Mouse (Mus musculus) hindbrain, postnatal 0 days (tissue): Measurements from ENCODE around the gene Kcnn1. TPM values are rescaled to one million over a fixed set of nuclear protein-coding genes. Genes with fewer than 3 reads are reported as not detected.
"Not testable (repeated sequence)": the region's sequence is repeated elsewhere in the genome, so short reads cannot be mapped to it uniquely, and the experiment has no call there.

ENCODE experiments used
- ATAC-seq: fragments of 200-750 bp; cut with Nextera tagmentation; 2 replicates; pipeline ENCODE4 v1.8.0; 2017; ENCODE audit warnings: mild to moderate bottlenecking, moderate TSS enrichment, moderate library complexity
- DNase-seq: peaks from one replicate; pipeline ENCODE4 v3.0.0-alpha.2; 2015; ENCODE audit warnings: low spot score
- H3K27ac ChIP-seq: fragments of 300-500 bp; sonication (generic); 2 replicates; pipeline ENCODE4 v1.5.1; 2014; ENCODE audit warnings: mild to moderate bottlenecking
- H3K27me3 ChIP-seq: fragments of 300-500 bp; sonication (generic); 2 replicates; pipeline ENCODE4 v1.6.1; 2014; ENCODE audit warnings: low read length, mixed read lengths; ENCODE audit not compliant: insufficient read depth
- H3K36me3 ChIP-seq: fragments of 300-500 bp; sonication (generic); 2 replicates; pipeline ENCODE4 v1.6.1; 2014; ENCODE audit warnings: low read length, mixed read lengths; ENCODE audit not compliant: insufficient read depth
- H3K4me1 ChIP-seq: fragments of 300-500 bp; sonication (generic); 2 replicates; pipeline ENCODE4 v1.6.1; 2014; ENCODE audit warnings: antibody characterized with exemption, low read length, mixed read lengths; ENCODE audit not compliant: insufficient read depth
- H3K4me2 ChIP-seq: fragments of 300-500 bp; sonication (generic); 2 replicates; pipeline ENCODE4 v1.6.1; 2014; ENCODE audit warnings: low read depth, mild to moderate bottlenecking, low read length, moderate library complexity, mixed read lengths
- H3K4me3 ChIP-seq: fragments of 300-500 bp; sonication (generic); 2 replicates; pipeline ENCODE4 v1.5.1; 2014; ENCODE audit warnings: low read length
- H3K9ac ChIP-seq: fragments of 300-500 bp; sonication (generic); replicated peaks from 2 replicates; pipeline ENCODE4 v1.6.1; 2014; ENCODE audit warnings: mild to moderate bottlenecking, low read length, moderate library complexity, mixed read lengths
- H3K9me3 ChIP-seq: fragments of 300-500 bp; sonication (generic); 2 replicates; pipeline ENCODE4 v1.6.1; 2016; ENCODE audit warnings: low read length, mixed read lengths
- CTCF ChIP-seq: IDR thresholded peaks from 2 replicates; pipeline ENCODE4 v1.5.1; 2016; ENCODE audit warnings: antibody characterized with exemption, control low read depth, low read depth
- WGBS: fragments of 180-500 bp; shearing (Covaris S2); extraction: QIAGEN DNeasy Blood & Tissue Kit; methylation state at CpG from one replicate; pipeline ENCODE4 v1.1.7; 2014; 5-methylcytosine and 5-hydroxymethylcytosine counted together
- polyA plus RNA-seq: library from polyadenylated mRNA; unstranded; fragments of >200 nt; fragmentation: Nextera tagmentation; extraction: Ambion mirVana; gene quantifications from 2 replicates; pipeline ENCODE4 v1.2.1, GENCODE M21; 2015
- total RNA-seq: library from RNA; depleted of rRNA; stranded (reverse); fragments of >200 nt; gene quantifications from 2 replicates; pipeline ENCODE4 v1.2.3, GENCODE M21; 2014

The Kcnn1 gene
- total and polyA plus RNA-seq, 2 experiments from 2014 or later, result 10.8 to 29.8 TPM

- no peaks in the 10 kb centered on the region for H3K9me3 ChIP-seq
- H3K4me3 ChIP-seq, result no peak overlapping the region
These were observed 30.7 kb downstream of the Kcnn1 start for GRCm38 (mm10) chr8:70832371-70832770.

GRCm38 (mm10) chr8:70831517-70831916, 31.5 kb downstream of the Kcnn1 start:
- H3K9me3 ChIP-seq, result no peaks in the 10 kb centered on the region
- H3K27me3 ChIP-seq, result no peaks in the 10 kb centered on the region
- H3K4me1 ChIP-seq, result no peaks in the 10 kb centered on the region
- no peak overlapping the region for H3K4me2 ChIP-seq
- H3K9ac ChIP-seq, result no peak overlapping the region
- no peak overlapping the region for H3K27ac ChIP-seq
- 83% methylated on average over 8 of the region's 8 CpGs for WGBS
- ATAC-seq (no peak), DNase-seq (no peak)
- TF ChIP-seq CTCF, result no peak
- no peaks in the 10 kb centered on the region for H3K36me3 ChIP-seq
- no peak overlapping the region for H3K4me3 ChIP-seq

More at GRCm38 (mm10) chr8:70832371-70832770, 30.7 kb downstream of the Kcnn1 start:
- DNase-seq (no peak), ATAC-seq (peak; percentile 31; the same call in 1 of the 2 replicates)
- Histone ChIP-seq H3K36me3 (no peaks in the 10 kb centered on the region), H3K4me1 (no peaks in the 10 kb centered on the region), H3K9ac (no peak overlapping the region), H3K27ac (no peak overlapping the region), H3K27me3 (no peaks in the 10 kb centered on the region), H3K4me2 (no peak overlapping the region)
- 59% methylated on average over 11 of the region's 11 CpGs for WGBS
- TF ChIP-seq CTCF, result no peak

GRCm38 (mm10) chr8:70827796-70828195, 35.3 kb downstream of the Kcnn1 start:
- Histone ChIP-seq H3K4me2 (no peak overlapping the region), H3K36me3 (no peaks in the 10 kb centered on the region), H3K4me3 (no peak overlapping the region), H3K9me3 (no peaks in the 10 kb centered on the region), H3K9ac (no peak overlapping the region), H3K27ac (no peak overlapping the region), H3K27me3 (no peaks in the 10 kb centered on the region), H3K4me1 (no peaks in the 10 kb centered on the region)
- no peak for TF ChIP-seq CTCF
- 89% methylated on average over 1 of the region's 1 CpGs for WGBS
- DNase-seq (no peak), ATAC-seq (no peak)

- Histone ChIP-seq H3K27me3 (no peaks in the 10 kb centered on the region), H3K4me1 (no peaks in the 10 kb centered on the region), H3K9me3 (no peaks in the 10 kb centered on the region), H3K9ac (no peak overlapping the region), H3K36me3 (no peaks in the 10 kb centered on the region), H3K4me2 (no peak overlapping the region), H3K4me3 (no peak overlapping the region), H3K27ac (no peak overlapping the region)
- ATAC-seq (no peak), DNase-seq (no peak)
- 93% methylated on average over 2 of the region's 2 CpGs for WGBS
- TF ChIP-seq CTCF, result no peak; the same call in 1 of the 2 replicates
These were observed 36.0 kb downstream of the Kcnn1 start for GRCm38 (mm10) chr8:70827010-70827409.

- WGBS, result 85% methylated on average over 8 of the region's 8 CpGs
- no peaks in the 10 kb centered on the region for H3K9me3 ChIP-seq
- ATAC-seq (no peak), DNase-seq (no peak)
- no peak overlapping the region for H3K9ac ChIP-seq
- H3K4me2 ChIP-seq, result no peak overlapping the region
- TF ChIP-seq CTCF, result no peak
- H3K27ac ChIP-seq, result no peak overlapping the region
- no peak overlapping the region for H3K4me3 ChIP-seq
- no peaks in the 10 kb centered on the region for H3K27me3 ChIP-seq
- H3K4me1 ChIP-seq, result no peaks in the 10 kb centered on the region
- H3K36me3 ChIP-seq, result no peaks in the 10 kb centered on the region
These were observed 37.2 kb downstream of the Kcnn1 start for GRCm38 (mm10) chr8:70825816-70826215.

DNA sequence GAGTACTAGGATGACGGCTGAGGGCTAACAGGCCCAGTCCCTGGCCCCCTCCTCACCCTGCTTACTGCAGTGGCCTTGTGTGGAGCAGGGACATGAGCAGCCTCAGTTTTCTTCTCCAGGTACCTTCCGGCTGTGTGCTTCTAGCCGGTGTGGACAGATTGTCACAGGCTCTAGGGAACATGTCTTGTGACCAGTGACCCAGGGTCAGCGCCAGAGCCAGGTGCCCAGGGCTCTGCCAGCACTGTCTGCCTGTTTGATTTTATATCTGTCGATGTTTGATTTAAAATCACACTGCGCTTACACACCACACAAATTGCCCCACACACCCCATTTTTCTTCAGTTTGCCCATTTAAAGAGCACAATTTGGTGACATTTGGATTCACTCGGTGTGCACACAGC, 39.3 kb downstream of the Kcnn1 start:
- Histone ChIP-seq H3K9me3 (peaks cover 6% of the 10 kb centered on the region; the same call in 1 of the 2 replicates), H3K9ac (no peak overlapping the region), H3K36me3 (no peaks in the 10 kb centered on the region), H3K4me2 (no peak overlapping the region), H3K4me3 (no peak overlapping the region), H3K27ac (no peak overlapping the region), H3K4me1 (no peaks in the 10 kb centered on the region), H3K27me3 (no peaks in the 10 kb centered on the region)
- 89% methylated on average over 7 of the region's 7 CpGs for WGBS
- TF ChIP-seq CTCF, result no peak
- DNase-seq (no peak), ATAC-seq (no peak)

GRCm38 (mm10) chr8:70822594-70822993, 40.5 kb downstream of the Kcnn1 start:
- not testable (repeated sequence) for H3K4me1 ChIP-seq, ATAC-seq, H3K36me3 ChIP-seq, H3K4me3 ChIP-seq, H3K27ac ChIP-seq, H3K27me3 ChIP-seq, H3K4me2 ChIP-seq, H3K9me3 ChIP-seq, H3K9ac ChIP-seq, DNase-seq
- WGBS, result 79% methylated on average over 3 of the region's 3 CpGs
